Mouse (Mus musculus) erythroblast, adult 5-6 weeks (primary cell): ENCODE measurements around the gene BC028528. TPM values are rescaled to one million over a fixed set of nuclear protein-coding genes. Genes with fewer than 3 reads are reported as not detected.

Experiments
- ATAC-seq: replicated peaks from 2 replicates; pipeline ENCODE4 v1.8.0; 2016; ENCODE audit warnings: moderate number of reproducible peaks, mild to moderate bottlenecking, moderate TSS enrichment, inconsistent platforms; ENCODE audit not compliant: poor library complexity, low FRiP score, severe bottlenecking
- total RNA-seq, 2 experiments: library from RNA; stranded (forward) in 1 of 2; stranded (reverse) in 1 of 2; fragments of 150-400 nt in 1 of 2; fragments of 200-764, 138-1000 nt in 1 of 2; gene quantifications; 2 replicates each; pipeline versions ENCODE4 v1.2.3 to v1.2.4; 2015 to 2017; ENCODE audit warnings: low replicate concordance in 2 of 2

The BC028528 gene
- total RNA-seq, 2 experiments from 2014 or later: 15.9 to 37.9 TPM

DNA sequence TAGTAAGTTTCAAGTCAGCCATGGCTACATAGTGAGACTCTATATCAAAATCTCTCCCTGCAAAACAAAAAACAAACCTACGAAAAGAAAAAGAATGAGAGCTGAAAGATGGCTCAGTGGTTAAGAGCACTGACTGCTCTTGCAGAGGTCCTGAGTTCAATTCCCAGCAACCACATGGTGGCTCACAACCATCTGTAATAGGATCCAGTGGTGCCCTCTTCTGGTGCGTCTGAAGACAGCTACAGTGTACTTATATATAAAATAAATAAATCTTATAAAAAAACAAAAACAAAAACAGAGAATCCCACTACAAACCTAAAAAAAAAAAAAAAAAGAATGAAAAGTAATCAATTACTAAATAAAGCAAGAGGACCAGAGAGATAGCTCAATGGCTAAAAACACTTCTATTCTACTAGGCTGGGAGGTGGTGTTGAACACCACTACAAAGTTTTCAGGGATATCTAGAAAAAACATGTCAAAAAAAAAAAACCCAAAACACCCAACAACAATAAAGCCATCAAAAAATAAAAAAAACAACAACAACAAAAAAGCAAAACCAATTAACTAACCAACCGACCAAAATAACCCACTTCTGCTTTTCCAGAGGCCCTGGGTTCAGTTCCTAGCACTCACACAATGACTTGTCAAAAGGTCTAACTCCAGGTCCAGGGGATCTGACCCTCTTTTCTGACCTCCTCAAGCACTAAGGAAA, 49.1 kb downstream of the BC028528 start:
- no peak for ATAC-seq

DNA sequence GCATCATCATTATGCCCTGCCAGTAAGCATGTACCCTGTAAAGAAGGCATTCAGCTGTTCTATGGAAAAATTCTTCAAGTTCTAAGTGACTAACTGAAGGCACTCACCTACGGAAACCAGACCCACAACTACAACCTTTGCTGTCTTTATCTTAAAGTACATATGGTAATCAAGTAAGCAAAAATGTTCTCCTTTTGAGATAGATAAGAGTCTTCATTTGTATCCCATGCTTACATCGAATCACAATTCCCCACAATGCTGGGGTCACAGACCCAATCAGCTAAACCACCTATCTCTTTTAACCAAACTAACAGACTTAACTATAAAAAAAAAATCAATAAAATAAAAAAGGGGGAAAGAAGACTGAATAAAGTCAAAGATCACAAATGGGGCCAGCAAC, 52.6 kb downstream of the BC028528 start:
- ATAC-seq: no peak

Other genes with a start within 250 kb of the BC028528 start
- gene Mcl1, start 233.2 kb downstream of the BC028528 start, total RNA-seq (2015; ENCODE audit: low replicate concordance): 83.2 and 113 TPM in 2 replicates
- gene Mcl1, start 233.2 kb downstream of the BC028528 start, total RNA-seq (2017; ENCODE audit: low replicate concordance): 70.6 and 76.3 TPM in 2 replicates
- not detected in 2 replicates for gene Adamtsl4, start 204.1 kb downstream of the BC028528 start, total RNA-seq (2015; ENCODE audit: low replicate concordance)
- gene Adamtsl4, start 204.1 kb downstream of the BC028528 start, total RNA-seq (2017; ENCODE audit: low replicate concordance): not detected in 2 replicates
- gene Ecm1, start 152.4 kb downstream of the BC028528 start, total RNA-seq (2015; ENCODE audit: low replicate concordance): not detected in 2 replicates
- 0.42 and 1.1 TPM in 2 replicates for gene Ecm1, start 152.4 kb downstream of the BC028528 start, total RNA-seq (2017; ENCODE audit: low replicate concordance)
- gene Tars2, start 131.8 kb downstream of the BC028528 start, total RNA-seq (2015; ENCODE audit: low replicate concordance): 3.7 and 15.3 TPM in 2 replicates
- 3.1 and 7.2 TPM in 2 replicates for gene Tars2, start 131.8 kb downstream of the BC028528 start, total RNA-seq (2017; ENCODE audit: low replicate concordance)
- 26.7 and 30.7 TPM in 2 replicates for gene Rprd2, start 73.1 kb downstream of the BC028528 start, total RNA-seq (2015; ENCODE audit: low replicate concordance)
- 12.4 and 14.9 TPM in 2 replicates for gene Rprd2, start 73.1 kb downstream of the BC028528 start, total RNA-seq (2017; ENCODE audit: low replicate concordance)
- gene Prpf3, start 36.1 kb downstream of the BC028528 start, total RNA-seq (2015; ENCODE audit: low replicate concordance): 6.0 and 12.5 TPM in 2 replicates
- 14.6 and 21.2 TPM in 2 replicates for gene Prpf3, start 36.1 kb downstream of the BC028528 start, total RNA-seq (2017; ENCODE audit: low replicate concordance)
- gene Mrps21, start 20.5 kb downstream of the BC028528 start, total RNA-seq (2015; ENCODE audit: low replicate concordance): 35.5 and 95.7 TPM in 2 replicates
- 87.3 and 106 TPM in 2 replicates for gene Mrps21, start 20.5 kb downstream of the BC028528 start, total RNA-seq (2017; ENCODE audit: low replicate concordance)
- not detected in 2 replicates for gene Ciart, start 9.8 kb downstream of the BC028528 start, total RNA-seq (2015; ENCODE audit: low replicate concordance)
- not detected in 2 replicates for gene Ciart, start 9.8 kb downstream of the BC028528 start, total RNA-seq (2017; ENCODE audit: low replicate concordance)
- gene Aph1a, start 2.0 kb upstream of the BC028528 start, total RNA-seq (2015; ENCODE audit: low replicate concordance): 8.8 and 13.1 TPM in 2 replicates
- 6.1 and 9.8 TPM in 2 replicates for gene Aph1a, start 2.0 kb upstream of the BC028528 start, total RNA-seq (2017; ENCODE audit: low replicate concordance)
- gene Car14, start 12.7 kb upstream of the BC028528 start, total RNA-seq (2015; ENCODE audit: low replicate concordance): not detected in 2 replicates
- gene Car14, start 12.7 kb upstream of the BC028528 start, total RNA-seq (2017; ENCODE audit: low replicate concordance): not detected in 2 replicates
- 37.6 and 46.3 TPM in 2 replicates for gene Anp32e, start 37.2 kb upstream of the BC028528 start, total RNA-seq (2015; ENCODE audit: low replicate concordance)
- gene Anp32e, start 37.2 kb upstream of the BC028528 start, total RNA-seq (2017; ENCODE audit: low replicate concordance): 212 and 278 TPM in 2 replicates
- 6.7 and 10.8 TPM in 2 replicates for gene Plekho1, start 104.0 kb upstream of the BC028528 start, total RNA-seq (2015; ENCODE audit: low replicate concordance)
- 8.2 and 10.1 TPM in 2 replicates for gene Plekho1, start 104.0 kb upstream of the BC028528 start, total RNA-seq (2017; ENCODE audit: low replicate concordance)
- gene Vps45, start 166.5 kb upstream of the BC028528 start, total RNA-seq (2015; ENCODE audit: low replicate concordance): 2.5 and 14.2 TPM in 2 replicates
- gene Vps45, start 166.5 kb upstream of the BC028528 start, total RNA-seq (2017; ENCODE audit: low replicate concordance): 5.1 and 7.1 TPM in 2 replicates
- 1.0 and 2.1 TPM in 2 replicates for gene Otud7b, start 212.5 kb upstream of the BC028528 start, total RNA-seq (2015; ENCODE audit: low replicate concordance)
- 6.1 and 12.8 TPM in 2 replicates for gene Otud7b, start 212.5 kb upstream of the BC028528 start, total RNA-seq (2017; ENCODE audit: low replicate concordance)